Mouse (Mus musculus) forebrain, embryonic 13.5 days (tissue): ENCODE measurements at regions not wholly inside any gene's neighbourhood (a gene's known extent, or its start where the extent isn't known, plus 50 kb on each side); places are given as distances from the start of the nearest gene placed in this dataset.
A peak's percentile ranks its signal among the peaks of the same experiment; 100 is the strongest.
"Not testable (repeated sequence)": the region's sequence is repeated elsewhere in the genome, so short reads cannot be mapped to it uniquely, and the experiment has no call there.

ENCODE experiments used
- ATAC-seq: fragments of 200-750 bp; cut with Nextera tagmentation; 2 replicates; pipeline ENCODE4 v1.8.0; 2017
- H3K27ac ChIP-seq: fragments of 300-500 bp; sonication (generic); 2 replicates; pipeline ENCODE4 v1.5.1; 2015; ENCODE audit warnings: inconsistent platforms, mild to moderate bottlenecking, moderate library complexity
- H3K27me3 ChIP-seq: fragments of 300-500 bp; sonication (generic); 2 replicates; pipeline ENCODE4 v1.6.1; 2015; ENCODE audit warnings: mild to moderate bottlenecking, inconsistent platforms
- H3K36me3 ChIP-seq: fragments of 300-500 bp; sonication (generic); 2 replicates; pipeline ENCODE4 v1.6.1; 2015; ENCODE audit warnings: mild to moderate bottlenecking, inconsistent platforms; ENCODE audit not compliant: poor library complexity, severe bottlenecking
- H3K4me1 ChIP-seq: fragments of 300-500 bp; sonication (generic); 2 replicates; pipeline ENCODE4 v1.6.1; 2015; ENCODE audit warnings: inconsistent platforms
- H3K4me2 ChIP-seq: fragments of 300-500 bp; sonication (generic); 2 replicates; pipeline ENCODE4 v1.6.1; 2015; ENCODE audit warnings: inconsistent platforms, mild to moderate bottlenecking, moderate library complexity
- H3K4me3 ChIP-seq: fragments of 300-500 bp; sonication (generic); 2 replicates; pipeline ENCODE4 v1.5.1; 2015; ENCODE audit warnings: mild to moderate bottlenecking, inconsistent platforms
- H3K9ac ChIP-seq: fragments of 300-500 bp; sonication (generic); 2 replicates; pipeline ENCODE4 v1.6.1; 2015; ENCODE audit warnings: mild to moderate bottlenecking, inconsistent platforms
- H3K9me3 ChIP-seq: fragments of 300-500 bp; sonication (generic); replicated peaks from 2 replicates; pipeline ENCODE4 v1.6.1; 2016; ENCODE audit warnings: inconsistent platforms
- WGBS: fragments of 180-500 bp; shearing (Covaris S2); methylation state at CpG from one replicate; pipeline ENCODE4 v1.1.7; 2015; 5-methylcytosine and 5-hydroxymethylcytosine counted together

DNA sequence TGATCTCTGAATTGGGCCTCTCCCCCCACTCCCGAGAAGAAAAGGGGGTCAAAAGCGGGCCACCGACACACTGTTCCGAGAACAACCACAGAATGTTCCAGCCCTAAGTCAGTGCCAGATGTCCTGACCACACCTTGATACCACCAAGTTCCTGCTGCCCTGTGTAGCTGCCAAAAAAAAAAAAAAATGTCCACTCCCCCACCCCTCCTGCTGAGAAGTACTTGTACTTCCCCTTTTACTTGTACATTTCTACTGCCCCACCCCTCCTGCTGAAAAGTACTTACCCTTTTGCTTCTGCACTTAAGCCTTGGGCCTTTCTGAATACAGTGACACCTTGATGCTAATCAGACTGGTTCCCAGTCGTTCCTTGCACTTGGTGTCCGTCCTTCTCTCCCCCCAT lies 299.7 kb upstream of the Lrrn1 start:
- not testable (repeated sequence) for H3K9me3 ChIP-seq, H3K9ac ChIP-seq, H3K27ac ChIP-seq, H3K4me1 ChIP-seq, H3K27me3 ChIP-seq, H3K4me2 ChIP-seq, H3K36me3 ChIP-seq, ATAC-seq, H3K4me3 ChIP-seq
- 88% methylated on average over 6 of the region's 6 CpGs for WGBS

GRCm38 (mm10) chr6:107237692-107238091 lies 291.9 kb upstream of the Lrrn1 start:
- H3K4me3 ChIP-seq = no peak overlapping the region
- H3K4me2 ChIP-seq = no peak overlapping the region
- H3K27me3 ChIP-seq = no peaks in the 10 kb centered on the region
- H3K36me3 ChIP-seq = no peaks in the 10 kb centered on the region
- H3K9ac ChIP-seq = no peak overlapping the region
- H3K27ac ChIP-seq = no peak overlapping the region
- WGBS = 86% methylated on average over 3 of the region's 3 CpGs
- no peaks in the 10 kb centered on the region for H3K4me1 ChIP-seq
- H3K9me3 ChIP-seq = no peaks in the 10 kb centered on the region
- ATAC-seq = no peak

- no peaks in the 10 kb centered on the region for H3K9me3 ChIP-seq
- no peaks in the 10 kb centered on the region for H3K27me3 ChIP-seq
- WGBS = 92% methylated on average over 3 of the region's 3 CpGs
- H3K4me3 ChIP-seq = no peak overlapping the region
- peak; percentile 67; the same call in 1 of the 2 replicates for ATAC-seq
- no peaks in the 10 kb centered on the region for H3K4me1 ChIP-seq
- no peak overlapping the region for H3K9ac ChIP-seq
- no peaks in the 10 kb centered on the region for H3K36me3 ChIP-seq
- no peak overlapping the region for H3K27ac ChIP-seq
- H3K4me2 ChIP-seq = no peak overlapping the region
These were observed 285.6 kb upstream of the Lrrn1 start for GRCm38 (mm10) chr6:107243981-107244380.

DNA sequence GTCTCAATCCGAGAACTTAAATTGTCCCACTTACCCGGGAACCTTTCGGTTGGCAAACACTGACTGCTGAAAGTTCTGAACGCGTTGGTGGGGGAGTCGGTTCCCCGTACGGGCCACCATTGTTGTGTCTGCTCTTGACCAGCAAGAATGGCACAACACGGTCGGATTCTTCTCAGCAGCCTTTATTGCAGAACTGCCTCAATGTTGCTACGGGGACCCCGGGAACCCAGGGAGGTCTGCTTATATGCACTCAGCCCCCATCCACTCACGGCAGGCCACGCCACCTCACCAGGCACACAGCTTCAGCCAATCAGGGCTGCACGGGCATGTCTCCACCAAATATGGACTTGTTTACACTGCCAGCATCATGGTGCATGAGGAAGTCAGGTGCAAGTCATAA lies 249.2 kb upstream of the Lrrn1 start:
- Histone ChIP-seq H3K4me3 (no peak overlapping the region), H3K4me1 (no peaks in the 10 kb centered on the region), H3K4me2 (no peak overlapping the region), H3K27me3 (no peaks in the 10 kb centered on the region), H3K9ac (no peak overlapping the region), H3K9me3 (no peaks in the 10 kb centered on the region), H3K27ac (no peak overlapping the region), H3K36me3 (no peaks in the 10 kb centered on the region)
- ATAC-seq = no peak
- WGBS = 94% methylated on average over 15 of the region's 15 CpGs

GRCm38 (mm10) chr6:107290850-107291249 lies 238.7 kb upstream of the Lrrn1 start:
- no peaks in the 10 kb centered on the region for H3K27me3 ChIP-seq
- WGBS = 79% methylated on average over 3 of the region's 3 CpGs
- peak; percentile 61; the same call in 1 of the 2 replicates for ATAC-seq
- no peak overlapping the region for H3K4me3 ChIP-seq
- no peaks in the 10 kb centered on the region for H3K9me3 ChIP-seq
- H3K4me1 ChIP-seq = no peaks in the 10 kb centered on the region
- H3K36me3 ChIP-seq = no peaks in the 10 kb centered on the region
- no peak overlapping the region for H3K4me2 ChIP-seq
- no peak overlapping the region for H3K27ac ChIP-seq
- no peak overlapping the region for H3K9ac ChIP-seq

- peak; percentile 89 for ATAC-seq
- H3K4me2 ChIP-seq = no peak overlapping the region
These were observed 225.7 kb upstream of the Lrrn1 start for GRCm38 (mm10) chr6:107303676-107304369.

DNA sequence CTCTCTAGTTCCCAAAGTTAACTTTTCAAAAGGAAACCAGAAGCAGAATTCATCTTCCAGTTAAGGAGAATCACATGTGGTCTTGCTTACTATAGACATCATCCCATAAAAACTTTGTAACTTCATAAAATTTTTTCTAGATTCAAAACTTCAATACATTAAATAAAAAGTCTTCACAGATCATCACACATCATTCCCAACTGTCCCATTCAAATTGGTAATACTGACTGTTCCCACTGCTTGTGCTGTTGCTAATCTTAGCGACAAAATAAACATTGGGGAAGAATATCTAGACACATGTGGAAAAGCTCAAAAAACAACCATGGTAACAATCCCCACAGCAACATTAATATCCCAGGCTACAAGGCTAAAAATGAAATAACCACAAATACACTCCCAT lies 210.0 kb upstream of the Lrrn1 start:
- no peak overlapping the region for H3K4me3 ChIP-seq
- no peaks in the 10 kb centered on the region for H3K36me3 ChIP-seq
- no peak for ATAC-seq
- no peak overlapping the region for H3K4me2 ChIP-seq
- H3K9me3 ChIP-seq = no peaks in the 10 kb centered on the region
- no peak overlapping the region for H3K9ac ChIP-seq
- WGBS = 78% methylated on average over 1 of the region's 1 CpGs
- H3K27ac ChIP-seq = no peak overlapping the region
- H3K27me3 ChIP-seq = no peaks in the 10 kb centered on the region
- no peaks in the 10 kb centered on the region for H3K4me1 ChIP-seq

More at GRCm38 (mm10) chr6:107303676-107304369, 225.7 kb upstream of the Lrrn1 start:
- H3K36me3 ChIP-seq = no peaks in the 10 kb centered on the region
- no peak overlapping the region for H3K4me3 ChIP-seq
- no peak overlapping the region for H3K9ac ChIP-seq
- 69% methylated on average over 1 of the region's 1 CpGs for WGBS
- H3K4me1 ChIP-seq = peaks cover 11% of the 10 kb centered on the region
- no peak overlapping the region for H3K27ac ChIP-seq
- no peaks in the 10 kb centered on the region for H3K27me3 ChIP-seq
- no peaks in the 10 kb centered on the region for H3K9me3 ChIP-seq

DNA sequence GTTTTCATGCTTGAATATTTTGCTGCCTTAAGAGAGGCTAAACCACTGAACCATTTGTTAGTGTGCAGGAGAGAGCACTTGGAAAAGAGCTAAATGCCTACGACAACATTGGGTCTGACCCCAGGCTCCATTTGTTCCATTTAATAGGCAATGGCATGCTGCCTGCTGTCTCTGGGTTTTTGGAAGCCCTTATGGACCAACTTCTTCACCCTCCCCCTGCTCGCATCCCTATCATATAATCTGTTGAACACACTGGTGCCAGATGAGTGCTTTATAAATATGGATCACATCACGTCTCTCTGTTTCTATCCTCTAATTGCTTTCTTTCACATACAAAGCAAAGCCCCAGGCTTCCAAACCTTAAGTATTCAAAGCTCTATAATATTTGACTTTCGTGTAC lies 179.1 kb upstream of the Lrrn1 start:
- no peak overlapping the region for H3K4me3 ChIP-seq
- H3K27me3 ChIP-seq = no peaks in the 10 kb centered on the region
- no peak overlapping the region for H3K27ac ChIP-seq
- H3K4me1 ChIP-seq = no peaks in the 10 kb centered on the region
- H3K9ac ChIP-seq = no peak overlapping the region
- WGBS = 78% methylated on average over 4 of the region's 4 CpGs
- H3K9me3 ChIP-seq = no peaks in the 10 kb centered on the region
- no peaks in the 10 kb centered on the region for H3K36me3 ChIP-seq
- peak; percentile 61; the same call in 1 of the 2 replicates for ATAC-seq
- H3K4me2 ChIP-seq = no peak overlapping the region

- 0 out of 2 replicates have a peak, but pooled peaks have one; percentile 27 for ATAC-seq
- no peaks in the 10 kb centered on the region for H3K4me1 ChIP-seq
- no peaks in the 10 kb centered on the region for H3K36me3 ChIP-seq
- H3K27ac ChIP-seq = no peak overlapping the region
- H3K4me3 ChIP-seq = no peak overlapping the region
- no peak overlapping the region for H3K9ac ChIP-seq
- no peaks in the 10 kb centered on the region for H3K27me3 ChIP-seq
- no peaks in the 10 kb centered on the region for H3K9me3 ChIP-seq
- no peak overlapping the region for H3K4me2 ChIP-seq
These were observed 154.3 kb upstream of the Lrrn1 start for GRCm38 (mm10) chr6:107375274-107375673.

GRCm38 (mm10) chr6:107378489-107378888 lies 151.1 kb upstream of the Lrrn1 start:
- H3K4me1 ChIP-seq = no peaks in the 10 kb centered on the region
- H3K27ac ChIP-seq = no peak overlapping the region
- H3K27me3 ChIP-seq = no peaks in the 10 kb centered on the region
- no peak for ATAC-seq
- H3K4me3 ChIP-seq = no peak overlapping the region
- H3K9me3 ChIP-seq = no peaks in the 10 kb centered on the region
- no peak overlapping the region for H3K4me2 ChIP-seq
- 96% methylated on average over 1 of the region's 1 CpGs for WGBS
- no peak overlapping the region for H3K9ac ChIP-seq
- no peaks in the 10 kb centered on the region for H3K36me3 ChIP-seq

GRCm38 (mm10) chr6:107380621-107381020 lies 148.9 kb upstream of the Lrrn1 start:
- H3K9me3 ChIP-seq = no peaks in the 10 kb centered on the region
- 68% methylated on average over 1 of the region's 1 CpGs for WGBS
- no peak overlapping the region for H3K9ac ChIP-seq
- no peaks in the 10 kb centered on the region for H3K4me1 ChIP-seq
- no peak overlapping the region for H3K4me3 ChIP-seq
- ATAC-seq = no peak
- H3K36me3 ChIP-seq = no peaks in the 10 kb centered on the region
- no peaks in the 10 kb centered on the region for H3K27me3 ChIP-seq
- H3K4me2 ChIP-seq = no peak overlapping the region
- H3K27ac ChIP-seq = no peak overlapping the region

- Histone ChIP-seq H3K36me3 (no peaks in the 10 kb centered on the region), H3K9ac (no peak overlapping the region), H3K27ac (no peak overlapping the region), H3K4me3 (no peak overlapping the region), H3K4me1 (no peaks in the 10 kb centered on the region), H3K27me3 (no peaks in the 10 kb centered on the region), H3K9me3 (no peaks in the 10 kb centered on the region), H3K4me2 (no peak overlapping the region)
- WGBS = 52% methylated on average over 7 of the region's 7 CpGs
- ATAC-seq = no peak
These were observed 143.4 kb upstream of the Lrrn1 start for GRCm38 (mm10) chr6:107386094-107386678.

GRCm38 (mm10) chr6:107389892-107390291 lies 139.7 kb upstream of the Lrrn1 start:
- no peaks in the 10 kb centered on the region for H3K4me1 ChIP-seq
- no peak for ATAC-seq
- no peak overlapping the region for H3K4me2 ChIP-seq
- H3K9me3 ChIP-seq = no peaks in the 10 kb centered on the region
- no peak overlapping the region for H3K4me3 ChIP-seq
- no peak overlapping the region for H3K9ac ChIP-seq
- H3K27me3 ChIP-seq = no peaks in the 10 kb centered on the region
- WGBS = 45% methylated on average over 3 of the region's 3 CpGs
- H3K27ac ChIP-seq = no peak overlapping the region
- H3K36me3 ChIP-seq = no peaks in the 10 kb centered on the region
